Mouse (Mus musculus) heart, adult 2 months (tissue): ENCODE results near the gene Pou5f1. TPM values are rescaled to one million over a fixed set of nuclear protein-coding genes. Genes with fewer than 3 reads are reported as not detected.
A peak's percentile ranks its signal among the peaks of the same experiment; 100 is the strongest.

Experiments
- DNase-seq, 2 experiments: peaks; one replicate each; pipeline ENCODE4 v3.0.0; 2021
- H3K27ac ChIP-seq: fragments of 200-600 bp; 2 replicates; pipeline ENCODE4 v1.8.1; 2022
- H3K27me3 ChIP-seq: fragments of 200-500 bp; 2 replicates; pipeline ENCODE4 v1.6.1; 2012; ENCODE audit warnings: mild to moderate bottlenecking, low read length, inconsistent platforms, mixed read lengths; ENCODE audit not compliant: control insufficient read depth, insufficient read depth
- H3K36me3 ChIP-seq: fragments of 200-500 bp; 2 replicates; pipeline ENCODE4 v1.6.1; 2012; ENCODE audit warnings: low read length, inconsistent platforms; ENCODE audit not compliant: control insufficient read depth, insufficient read depth
- H3K4me1 ChIP-seq: fragments of 200-500 bp; 2 replicates; pipeline ENCODE4 v1.6.1; 2011; ENCODE audit warnings: low read length; ENCODE audit not compliant: control insufficient read depth, insufficient read depth
- H3K4me3 ChIP-seq: fragments of 200-600 bp; 2 replicates; pipeline ENCODE4 v1.8.1; 2022
- H3K79me2 ChIP-seq: fragments of 200-500 bp; replicated peaks from 2 replicates; pipeline ENCODE4 v1.6.1; 2012; ENCODE audit warnings: mild to moderate bottlenecking, inconsistent platforms, low read length, moderate library complexity, mixed read lengths; ENCODE audit not compliant: control insufficient read depth, insufficient read depth
- H3K9ac ChIP-seq: fragments of 200-500 bp; 2 replicates; pipeline ENCODE4 v1.6.1; 2012; ENCODE audit warnings: low read depth, mild to moderate bottlenecking, control low read depth, inconsistent platforms, low read length, mixed read lengths
- CTCF ChIP-seq: fragments of 200-600 bp; IDR thresholded peaks from 2 replicates; pipeline ENCODE4 v1.8.1; 2022; ENCODE audit warnings: antibody characterized with exemption, mild to moderate bottlenecking, moderate library complexity
- EP300 ChIP-seq: fragments of 200-500 bp; IDR thresholded peaks from 2 replicates; pipeline ENCODE4 v1.6.1; 2011; ENCODE audit warnings: low read depth, low read length, control low read depth; ENCODE audit not compliant: insufficient read depth
- POLR2A ChIP-seq: fragments of 200-500 bp; IDR thresholded peaks from 2 replicates; pipeline ENCODE4 v1.6.1; 2011; ENCODE audit warnings: mild to moderate bottlenecking, low read depth, low read length, control low read depth; ENCODE audit not compliant: insufficient read depth
- WGBS: fragments of 180-500 bp; shearing (Covaris S2); methylation state at CpG from one replicate; pipeline ENCODE4 v1.1.7; 2018; 5-methylcytosine and 5-hydroxymethylcytosine counted together
- intact Hi-C: fragments of 180-260 bp; cut with DNase I; formaldehyde crosslinking; loops from one replicate; pipeline ENCODE4 v1.15.1; 2025
- polyA plus RNA-seq: library from polyadenylated mRNA; depleted of rRNA; stranded (reverse); fragments of >200 nt; gene quantifications from 2 replicates; pipeline ENCODE4 v1.2.3, GENCODE M21; 2012
- total RNA-seq, 2 experiments: library from RNA; stranded (reverse); gene quantifications; 2 replicates each; pipeline ENCODE4 v1.2.3; 2021

Gene Pou5f1
- total and polyA plus RNA-seq, 3 experiments = not detected

DNA sequence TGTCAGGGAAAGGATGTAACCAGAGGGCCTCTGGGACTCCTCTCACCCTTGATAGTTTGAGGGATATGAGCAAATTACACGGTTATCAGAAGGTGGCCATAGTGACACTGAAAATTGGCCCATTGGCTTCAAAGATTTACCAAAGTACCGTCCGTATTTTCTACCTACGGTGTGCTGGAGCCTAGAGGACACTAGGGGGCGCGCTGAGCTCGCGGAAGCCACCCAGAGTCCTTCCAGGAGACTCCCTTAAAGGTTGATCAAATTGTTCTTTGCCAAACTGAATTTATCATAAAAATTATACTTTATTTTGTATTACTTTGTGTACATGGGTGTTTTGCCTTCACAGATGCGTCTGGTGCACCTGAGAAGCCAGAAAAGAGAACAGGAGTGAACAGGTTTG lies 21.8 kb upstream of the Pou5f1 start:
- under 1% methylated on average over 9 of the region's 9 CpGs for WGBS
- no peaks in the 10 kb centered on the region for H3K27me3 ChIP-seq
- H3K4me3 ChIP-seq = no peak overlapping the region
- DNase-seq = peak; percentile 21 to 61
- H3K9ac ChIP-seq = no peak overlapping the region
- intact Hi-C loops = loop anchor here (2.0 kb wide), 2 partner anchors 31 to 51 kb away; no protein-coding TSS in a partner anchor
- peak; percentile 69; the same call in 1 of the 2 replicates for TF ChIP-seq EP300
- no peak for TF ChIP-seq POLR2A
- TF ChIP-seq CTCF = peak; percentile 99
- no peaks in the 10 kb centered on the region for H3K79me2 ChIP-seq
- H3K4me1 ChIP-seq = no peaks in the 10 kb centered on the region
- H3K27ac ChIP-seq = no peak overlapping the region
- H3K36me3 ChIP-seq = no peaks in the 10 kb centered on the region

DNA sequence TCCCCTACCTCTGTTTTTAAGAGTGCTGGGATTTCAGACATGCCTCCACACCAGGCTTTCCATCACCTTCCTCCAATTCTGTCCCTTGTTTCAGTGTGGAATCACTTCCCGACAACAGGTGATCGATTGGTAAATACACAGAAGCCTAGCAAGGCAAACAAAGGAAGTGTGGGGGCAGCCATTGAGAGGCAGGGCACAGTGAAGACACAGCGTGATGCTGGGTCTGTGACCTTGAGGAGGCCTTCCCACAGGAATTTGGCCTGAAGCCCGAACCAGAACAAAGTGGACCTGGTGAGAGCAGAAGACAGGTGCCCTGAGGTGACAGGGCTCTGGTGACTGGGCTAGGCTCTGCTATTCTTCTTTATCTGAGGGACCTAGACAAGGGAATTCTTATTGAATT lies 20.1 kb upstream of the Pou5f1 start:
- peak in 1 of 2 experiments; percentile 23 for DNase-seq
- Histone ChIP-seq H3K4me3 (no peak overlapping the region), H3K79me2 (no peaks in the 10 kb centered on the region), H3K36me3 (no peaks in the 10 kb centered on the region), H3K27me3 (no peaks in the 10 kb centered on the region), H3K27ac (no peak overlapping the region), H3K4me1 (no peaks in the 10 kb centered on the region), H3K9ac (no peak overlapping the region)
- intact Hi-C loops = loop anchor here (2.0 kb wide), 2 partner anchors 29 to 49 kb away; no protein-coding TSS in a partner anchor
- TF ChIP-seq CTCF (no peak), POLR2A (no peak), EP300 (no peak)
- WGBS = 40% methylated on average over 4 of the region's 4 CpGs

DNA sequence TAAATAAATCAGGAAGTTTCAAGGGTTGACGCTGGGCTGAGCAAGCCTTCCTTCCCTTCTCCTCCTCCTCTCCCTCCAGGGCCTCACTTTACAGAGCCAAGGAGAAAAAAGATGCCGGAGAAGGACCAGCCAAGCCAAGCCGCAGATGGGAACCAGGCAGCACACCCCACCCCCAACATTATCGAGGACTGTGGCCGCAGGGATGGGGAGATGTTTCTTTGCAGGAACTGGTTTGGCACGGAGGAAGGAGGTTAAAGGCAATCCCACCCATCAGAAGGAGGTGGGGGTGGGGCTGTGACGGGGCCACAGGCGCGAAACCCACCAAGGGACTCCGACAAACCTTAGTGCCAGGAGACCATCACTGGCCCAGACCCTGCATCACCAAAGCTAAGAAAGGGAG lies 19.1 kb upstream of the Pou5f1 start:
- intact Hi-C loops = no loop called here
- no peak for TF ChIP-seq POLR2A
- no peak for TF ChIP-seq CTCF
- no peak for TF ChIP-seq EP300
- WGBS = 48% methylated on average over 10 of the region's 10 CpGs

DNA sequence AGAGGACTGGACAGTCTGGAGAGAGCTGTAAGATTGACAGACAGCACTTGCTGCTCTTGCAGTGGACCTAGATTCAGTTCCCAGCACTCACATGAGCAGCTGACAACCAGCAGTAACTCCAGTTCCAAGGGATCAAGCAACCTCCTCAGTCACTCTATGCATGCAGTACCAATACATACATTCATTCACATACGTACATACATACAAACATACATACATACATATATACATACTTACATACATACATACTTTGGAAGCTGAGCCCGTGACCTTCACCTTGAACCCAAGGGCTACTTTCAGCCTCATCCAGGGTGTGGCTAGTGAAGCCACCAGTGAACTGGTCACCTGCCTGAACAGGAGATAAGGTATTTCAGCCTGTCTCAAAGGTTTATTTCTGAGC lies 17.8 kb upstream of the Pou5f1 start:
- H3K79me2 ChIP-seq = no peaks in the 10 kb centered on the region
- intact Hi-C loops = no loop called here
- no peaks in the 10 kb centered on the region for H3K36me3 ChIP-seq
- no peak for TF ChIP-seq CTCF
- no peak for TF ChIP-seq EP300
- TF ChIP-seq POLR2A = no peak
- WGBS = 93% methylated on average over 2 of the region's 2 CpGs
- H3K4me3 ChIP-seq = no peak overlapping the region
- no peaks in the 10 kb centered on the region for H3K4me1 ChIP-seq
- no peak overlapping the region for H3K27ac ChIP-seq
- no peak for DNase-seq
- H3K9ac ChIP-seq = no peak overlapping the region
- no peaks in the 10 kb centered on the region for H3K27me3 ChIP-seq

More for the DNA sequence above, 19.1 kb upstream of the Pou5f1 start:
- Histone ChIP-seq H3K4me1 (no peaks in the 10 kb centered on the region), H3K36me3 (no peaks in the 10 kb centered on the region), H3K79me2 (no peaks in the 10 kb centered on the region), H3K9ac (no peak overlapping the region), H3K27me3 (no peaks in the 10 kb centered on the region), H3K4me3 (no peak overlapping the region), H3K27ac (no peak overlapping the region)
- DNase-seq = no peak

DNA sequence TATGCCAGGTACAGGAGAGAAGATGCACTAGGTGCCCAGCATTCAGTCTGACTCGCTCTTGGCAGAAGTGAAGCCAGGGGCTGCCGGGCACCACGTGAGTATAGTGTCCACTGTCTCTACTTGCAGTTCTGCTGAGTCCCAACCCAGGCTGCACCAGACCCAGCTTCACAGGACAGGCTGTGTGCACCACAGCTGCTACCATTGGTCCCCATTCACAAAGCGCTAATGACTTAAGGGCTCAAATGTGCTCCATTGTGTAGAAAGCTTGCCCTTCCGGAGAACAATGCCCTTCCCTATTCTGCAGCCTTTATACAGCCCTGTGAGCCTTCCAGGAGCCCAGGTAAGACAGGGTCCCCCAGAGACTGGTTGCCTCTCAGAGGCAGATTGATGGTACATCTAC lies 15.5 kb upstream of the Pou5f1 start:
- TF ChIP-seq CTCF = no peak
- no peak for TF ChIP-seq EP300
- TF ChIP-seq POLR2A = no peak
- no peaks in the 10 kb centered on the region for H3K79me2 ChIP-seq
- no peaks in the 10 kb centered on the region for H3K4me1 ChIP-seq
- no peaks in the 10 kb centered on the region for H3K36me3 ChIP-seq
- intact Hi-C loops = no loop called here
- no peak for DNase-seq
- no peaks in the 10 kb centered on the region for H3K27me3 ChIP-seq
- no peak overlapping the region for H3K9ac ChIP-seq
- no peak overlapping the region for H3K27ac ChIP-seq
- 79% methylated on average over 5 of the region's 5 CpGs for WGBS
- H3K4me3 ChIP-seq = no peak overlapping the region

DNA sequence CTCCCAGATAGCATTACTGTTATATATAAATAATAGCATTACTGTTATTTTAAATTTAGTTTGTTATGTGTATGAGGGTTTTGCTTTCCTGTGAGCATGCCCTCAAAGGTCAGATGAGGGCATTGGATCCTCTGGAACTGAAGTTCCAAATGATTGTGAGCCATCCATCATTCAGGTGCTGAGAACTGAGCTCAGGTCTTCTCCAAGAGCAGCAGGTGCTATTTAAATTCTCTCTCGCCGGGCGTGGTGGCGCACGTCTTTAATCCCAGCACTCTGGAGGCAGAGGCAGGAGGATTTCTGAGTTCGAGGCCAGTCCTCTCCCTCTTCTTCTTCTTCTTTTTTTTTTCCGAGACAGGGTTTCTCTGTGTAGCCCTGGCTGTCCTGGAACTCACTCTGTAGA lies 8.7 kb upstream of the Pou5f1 start:
- 92% methylated on average over 7 of the region's 7 CpGs for WGBS
- no peak for DNase-seq
- no peaks in the 10 kb centered on the region for H3K79me2 ChIP-seq
- H3K4me1 ChIP-seq = no peaks in the 10 kb centered on the region
- intact Hi-C loops = no loop called here
- no peak overlapping the region for H3K27ac ChIP-seq
- H3K4me3 ChIP-seq = no peak overlapping the region
- H3K36me3 ChIP-seq = no peaks in the 10 kb centered on the region
- TF ChIP-seq CTCF (no peak), POLR2A (no peak), EP300 (no peak)
- H3K27me3 ChIP-seq = no peaks in the 10 kb centered on the region
- no peak overlapping the region for H3K9ac ChIP-seq
